Mouse (Mus musculus) gastrocnemius, adult 8-10 months (tissue): ENCODE data around the gene Sec24c. TPM values are rescaled to one million over a fixed set of nuclear protein-coding genes. Genes with fewer than 3 reads are reported as not detected.
"Not testable (repeated sequence)": the region's sequence is repeated elsewhere in the genome, so short reads cannot be mapped to it uniquely, and the experiment has no call there.

ENCODE experiments used
- DNase-seq, 2 experiments: peaks; one replicate each; pipeline ENCODE4 v3.0.0; 2022; ENCODE audit warnings: low spot score in 2 of 2
- total RNA-seq, 4 experiments: library from RNA; stranded (reverse); gene quantifications; 2 replicates each; pipeline ENCODE4 v1.2.4; 2022

Gene Sec24c
- total RNA-seq = 10 to 100 TPM; 64.6 to 79.3 (median 71.4) TPM

- DNase-seq = peak; percentile 78 to 91
Observed at GRCm38 (mm10) chr14:20674064-20674833, at the start of gene Sec24c. TSS of gene Sec24c (plus strand) at chr14:20674308.

- DNase-seq = no peak
Observed at GRCm38 (mm10) chr14:20626447-20626846, 47.7 kb upstream of the Sec24c start.

- DNase-seq = no peak
Observed at GRCm38 (mm10) chr14:20626971-20627370, 47.1 kb upstream of the Sec24c start.

- no peak for DNase-seq
Observed at GRCm38 (mm10) chr14:20631253-20631652, 42.9 kb upstream of the Sec24c start.

- no peak for DNase-seq
Observed at GRCm38 (mm10) chr14:20635546-20635945, 38.6 kb upstream of the Sec24c start.

- DNase-seq = not testable (repeated sequence)
Observed at GRCm38 (mm10) chr14:20636968-20637367, 37.1 kb upstream of the Sec24c start.

- DNase-seq = no peak
Observed at GRCm38 (mm10) chr14:20637818-20638574, 36.1 kb upstream of the Sec24c start.

GRCm38 (mm10) chr14:20638702-20639101 lies 35.4 kb upstream of the Sec24c start:
- DNase-seq = no peak

- DNase-seq = no peak
Observed at GRCm38 (mm10) chr14:20639918-20640619, 34.0 kb upstream of the Sec24c start.

- DNase-seq = peak; percentile 97
Observed at GRCm38 (mm10) chr14:20640644-20641437, 33.3 kb upstream of the Sec24c start, which contains the start of gene Usp54. TSS of gene Usp54 (minus strand) at chr14:20641063.

GRCm38 (mm10) chr14:20641438-20641875 lies 32.7 kb upstream of the Sec24c start:
- DNase-seq = no peak

- DNase-seq = no peak
Observed at GRCm38 (mm10) chr14:20645547-20645946, 28.6 kb upstream of the Sec24c start.

GRCm38 (mm10) chr14:20646381-20646780 lies 27.7 kb upstream of the Sec24c start:
- no peak for DNase-seq

GRCm38 (mm10) chr14:20651000-20651399 lies 23.1 kb upstream of the Sec24c start:
- no peak for DNase-seq

- peak; percentile 76 to 87 for DNase-seq
Observed at GRCm38 (mm10) chr14:20651722-20652256, 22.3 kb upstream of the Sec24c start.

GRCm38 (mm10) chr14:20654690-20655421 lies 19.3 kb upstream of the Sec24c start:
- DNase-seq = no peak

- DNase-seq = peak in 1 of 2 experiments; percentile 80
Observed at GRCm38 (mm10) chr14:20655731-20656130, 18.4 kb upstream of the Sec24c start.

GRCm38 (mm10) chr14:20656361-20656760 lies 17.7 kb upstream of the Sec24c start, which contains the start of gene Myoz1:
TSS of gene Myoz1 (minus strand) at chr14:20656540.
- DNase-seq = peak in 1 of 2 experiments; percentile 75

- DNase-seq = no peak
Observed at GRCm38 (mm10) chr14:20658326-20658725, 15.8 kb upstream of the Sec24c start.

- no peak for DNase-seq
Observed at GRCm38 (mm10) chr14:20658902-20659301, 15.2 kb upstream of the Sec24c start.
